Mouse (Mus musculus) T-helper 2 cell (primary cell): ENCODE measurements at regions not wholly inside any gene's neighbourhood (a gene's known extent, or its start where the extent isn't known, plus 50 kb on each side); places are given as distances from the start of the nearest gene placed in this dataset.

Experiments used
- in situ Hi-C: fragments of 300-600 bp; cut with MboI, MseI; formaldehyde crosslinking; loops from one replicate; pipeline ENCODE4 v1.15.1; 2025; ENCODE audit warnings: high pct_unique_total_duplicates

DNA sequence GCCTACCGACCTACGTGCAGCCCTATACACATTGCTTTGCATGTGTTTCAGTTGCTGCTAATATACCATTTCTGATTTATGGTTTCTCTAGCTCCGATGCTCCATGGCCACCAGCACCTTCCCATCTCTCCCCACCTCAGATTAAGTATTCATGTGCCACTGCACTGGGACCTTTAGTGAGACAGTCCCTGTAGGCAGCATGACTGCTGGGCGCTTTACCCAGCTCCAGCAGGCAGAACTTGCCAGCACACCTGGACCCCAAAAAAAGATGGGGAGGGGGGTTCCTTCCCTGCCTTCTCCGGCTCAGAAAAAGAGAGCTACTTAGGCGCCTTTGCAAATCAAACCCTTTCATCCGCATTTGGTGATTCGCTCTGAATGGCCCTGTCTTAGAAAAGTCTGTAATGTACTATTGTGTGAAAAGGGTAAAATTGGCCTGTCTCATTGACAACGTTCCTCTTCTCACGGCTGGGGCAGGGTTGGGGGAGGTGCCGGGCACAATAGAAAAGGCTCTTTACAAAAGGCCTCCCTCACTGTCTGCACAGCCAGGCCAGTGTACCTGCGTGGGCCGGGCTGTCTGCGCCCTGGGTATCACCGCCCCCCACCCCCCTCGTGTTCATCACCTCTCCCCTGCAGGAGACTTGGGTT is 89.6 kb upstream of the Id4 start:
- in situ Hi-C loops = no loop called here

DNA sequence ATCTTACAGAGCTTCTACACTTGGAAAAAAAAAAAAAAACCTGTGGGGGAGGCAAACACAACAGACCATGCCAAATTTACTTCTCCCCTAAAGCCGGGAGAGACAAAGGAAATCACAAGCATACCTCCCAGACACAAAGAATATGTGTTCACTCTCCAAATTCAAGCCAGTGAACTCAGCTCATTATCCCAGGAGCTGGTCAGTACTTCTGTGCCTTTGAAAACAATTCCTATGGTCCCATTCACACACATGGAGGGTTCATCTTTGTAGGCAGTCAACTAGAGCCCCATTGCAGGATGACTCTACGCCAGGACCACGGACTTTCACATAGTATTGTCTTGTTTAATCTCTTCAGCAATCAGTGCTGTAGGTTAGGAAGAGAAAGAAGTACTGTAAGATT is 89.0 kb upstream of the Id4 start:
- in situ Hi-C loops = no loop called here

DNA sequence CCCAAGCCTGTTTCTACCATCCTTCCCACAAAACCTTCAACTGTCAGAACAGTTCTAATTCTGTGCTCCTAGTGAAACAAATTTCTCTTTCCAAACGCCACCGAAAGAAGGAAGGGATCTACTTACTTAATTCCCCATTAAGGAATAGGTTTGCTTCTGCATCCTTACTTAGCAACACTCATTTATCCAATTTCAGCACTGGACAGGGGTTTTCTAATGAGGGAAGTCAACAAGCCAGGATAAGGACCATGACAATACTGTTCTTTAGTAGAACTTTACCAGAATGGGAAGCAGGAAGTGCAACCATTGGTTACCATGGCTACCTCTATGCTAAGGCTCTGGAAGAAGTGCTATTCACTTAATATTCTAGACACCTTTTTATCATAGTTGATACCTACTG is 68.6 kb upstream of the Id4 start:
- in situ Hi-C loops = no loop called here

DNA sequence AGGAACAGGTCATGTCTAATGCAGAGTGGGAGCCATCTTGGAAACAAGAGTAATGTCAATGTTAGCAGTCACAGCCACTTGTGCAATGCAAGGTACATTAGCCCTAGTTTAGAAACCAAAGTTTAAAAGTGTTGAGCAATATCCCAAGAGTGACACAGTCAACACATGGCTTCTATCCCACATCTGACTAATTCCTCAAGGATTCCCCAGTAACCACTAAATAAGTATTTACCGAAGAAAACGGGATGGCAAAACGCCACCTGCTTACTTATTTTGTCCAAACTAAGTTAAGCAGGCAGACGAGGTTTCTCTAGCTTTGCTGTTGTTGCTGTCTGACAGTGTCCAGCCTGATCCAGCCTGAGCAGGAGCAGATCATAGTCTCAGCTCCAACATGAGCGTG is 67.1 kb upstream of the Id4 start:
- in situ Hi-C loops = no loop called here

DNA sequence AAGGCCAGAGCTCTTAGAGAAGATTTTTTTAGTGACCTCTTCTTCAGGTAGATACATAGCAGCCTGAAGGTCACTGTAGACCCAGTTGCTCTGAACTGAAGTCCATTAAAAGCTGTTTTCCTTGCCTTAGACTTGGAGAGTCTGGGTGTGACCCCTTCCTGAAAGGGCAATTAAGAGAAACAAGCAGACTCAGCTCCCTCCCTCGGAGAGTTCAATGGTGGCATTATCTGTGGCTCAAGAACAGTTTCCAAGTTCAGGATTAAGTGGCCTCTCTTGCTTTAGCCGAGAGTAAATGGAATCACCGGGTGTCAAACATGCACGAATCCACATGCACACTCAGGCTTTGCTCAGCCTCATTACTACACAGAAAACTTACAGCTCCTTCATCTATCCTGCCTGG is 53.2 kb upstream of the Id4 start:
- in situ Hi-C loops = no loop called here
